Mouse (Mus musculus): Measurements from ENCODE around the gene Eid3. TPM values are rescaled to one million over a fixed set of nuclear protein-coding genes. Genes with fewer than 3 reads are reported as not detected.

Eid3 gene
- total RNA-seq (2015) (3.0 and 3.6 TPM in 2 replicates), total RNA-seq (2017) (3.1 and 4.7 TPM in 2 replicates)

- peak; percentile 59 for ATAC-seq (replicated peaks; ENCODE audit: poor library complexity)
Measured at GRCm38 (mm10) chr10:82866356-82866755, at the start of gene Eid3. TSS of gene Eid3 (plus strand) at chr10:82866626.

GRCm38 (mm10) chr10:82817514-82817913, 48.9 kb upstream of the Eid3 start:
- ATAC-seq (replicated peaks; ENCODE audit: poor library complexity), result no peak

GRCm38 (mm10) chr10:82817936-82818335, 48.5 kb upstream of the Eid3 start:
- no peak for ATAC-seq (replicated peaks; ENCODE audit: poor library complexity)

- ATAC-seq (replicated peaks; ENCODE audit: poor library complexity), result no peak
Measured at GRCm38 (mm10) chr10:82818661-82819060, 47.8 kb upstream of the Eid3 start.

- no peak for ATAC-seq (replicated peaks; ENCODE audit: poor library complexity)
Measured at GRCm38 (mm10) chr10:82823108-82823778, 43.2 kb upstream of the Eid3 start.

GRCm38 (mm10) chr10:82823779-82824177, 42.6 kb upstream of the Eid3 start:
- ATAC-seq (replicated peaks; ENCODE audit: poor library complexity), result no peak

- no peak for ATAC-seq (replicated peaks; ENCODE audit: poor library complexity)
Measured at GRCm38 (mm10) chr10:82824541-82824940, 41.9 kb upstream of the Eid3 start.

- ATAC-seq (replicated peaks; ENCODE audit: poor library complexity), result no peak
Measured at GRCm38 (mm10) chr10:82826516-82826915, 39.9 kb upstream of the Eid3 start.

GRCm38 (mm10) chr10:82833926-82834325, 32.5 kb upstream of the Eid3 start, which contains the start of gene Txnrd1:
TSS of gene Txnrd1 (plus strand) at chr10:82833951.
- no peak for ATAC-seq (replicated peaks; ENCODE audit: poor library complexity)

GRCm38 (mm10) chr10:82835898-82836297, 30.5 kb upstream of the Eid3 start:
- ATAC-seq (replicated peaks; ENCODE audit: poor library complexity), result no peak

GRCm38 (mm10) chr10:82838390-82838789, 28.0 kb upstream of the Eid3 start:
- ATAC-seq (replicated peaks; ENCODE audit: poor library complexity), result no peak

- no peak for ATAC-seq (replicated peaks; ENCODE audit: poor library complexity)
Measured at GRCm38 (mm10) chr10:82844090-82844489, 22.3 kb upstream of the Eid3 start.

- ATAC-seq (replicated peaks; ENCODE audit: poor library complexity), result no peak
Measured at GRCm38 (mm10) chr10:82844731-82845130, 21.7 kb upstream of the Eid3 start.

- ATAC-seq (replicated peaks; ENCODE audit: poor library complexity), result no peak
Measured at GRCm38 (mm10) chr10:82847821-82848459, 18.5 kb upstream of the Eid3 start.

- no peak for ATAC-seq (replicated peaks; ENCODE audit: poor library complexity)
Measured at GRCm38 (mm10) chr10:82849686-82850353, 16.6 kb upstream of the Eid3 start.

- ATAC-seq (replicated peaks; ENCODE audit: poor library complexity), result no peak
Measured at GRCm38 (mm10) chr10:82850354-82850752, 16.1 kb upstream of the Eid3 start.

- no peak for ATAC-seq (replicated peaks; ENCODE audit: poor library complexity)
Measured at GRCm38 (mm10) chr10:82851751-82852150, 14.7 kb upstream of the Eid3 start.

- ATAC-seq (replicated peaks; ENCODE audit: poor library complexity), result no peak
Measured at GRCm38 (mm10) chr10:82858032-82858680, 8.3 kb upstream of the Eid3 start.

- ATAC-seq (replicated peaks; ENCODE audit: poor library complexity), result peak; percentile 66
Measured at GRCm38 (mm10) chr10:82858691-82859532, 7.5 kb upstream of the Eid3 start.

GRCm38 (mm10) chr10:82859533-82859915, 6.9 kb upstream of the Eid3 start:
- ATAC-seq (replicated peaks; ENCODE audit: poor library complexity), result 0 out of 2 replicates have a peak, but pooled peaks have one; percentile 9
